Mouse (Mus musculus) myocyte (in vitro differentiated cells): Measurements from ENCODE around the gene Hist3h2ba. TPM values are rescaled to one million over a fixed set of nuclear protein-coding genes. Genes with fewer than 3 reads are reported as not detected.

Source experiments
- H3K27me3 ChIP-seq: one replicate; pipeline ENCODE4 v1.6.1; 2011; ENCODE audit not compliant: control insufficient read depth, insufficient read depth, insufficient read length
- H3K36me3 ChIP-seq: one replicate; pipeline ENCODE4 v1.6.1; 2011; ENCODE audit not compliant: control insufficient read depth, insufficient read depth
- H3K4me2 ChIP-seq: one replicate; pipeline ENCODE4 v1.6.1; 2011; ENCODE audit warnings: low read depth, control low read depth
- H3K4me3 ChIP-seq: one replicate; pipeline ENCODE4 v1.5.1; 2011; ENCODE audit warnings: mild to moderate bottlenecking, control low read depth, moderate library complexity
- H3K79me2 ChIP-seq: one replicate; pipeline ENCODE4 v1.6.1; 2011; ENCODE audit not compliant: control insufficient read depth, insufficient read depth
- H3ac ChIP-seq: one replicate; pipeline ENCODE4 v1.6.1; 2011; ENCODE audit not compliant: control insufficient read depth, insufficient read length
- CEBPB ChIP-seq: IDR thresholded peaks from 2 replicates; pipeline ENCODE4 v1.6.1; 2011; ENCODE audit warnings: mild to moderate bottlenecking, moderate library complexity; ENCODE audit not compliant: poor library complexity, insufficient read depth, severe bottlenecking
- E2F4 ChIP-seq: IDR thresholded peaks from one replicate; pipeline ENCODE4 v1.6.1; 2011; ENCODE audit warnings: mild to moderate bottlenecking, control low read depth, moderate library complexity; ENCODE audit not compliant: insufficient read depth
- MAX ChIP-seq: IDR thresholded peaks from one replicate; pipeline ENCODE4 v1.6.1; 2011; ENCODE audit warnings: low read depth, mild to moderate bottlenecking, control low read depth
- MYOD1 ChIP-seq, 3 experiments: IDR thresholded peaks; one replicate each; pipeline ENCODE4 v1.6.1; 2011; ENCODE audit warnings: control low read depth in 2 of 3, low read depth in 2 of 3, mild to moderate bottlenecking in 2 of 3, moderate library complexity in 1 of 3; ENCODE audit not compliant: insufficient read length in 2 of 3, control insufficient read depth in 1 of 3
- MYOG ChIP-seq, 3 experiments: IDR thresholded peaks; one replicate each; pipeline ENCODE4 v1.6.1; 2011; ENCODE audit warnings: control low read depth in 2 of 3, low read depth in 2 of 3, mild to moderate bottlenecking in 2 of 3; ENCODE audit not compliant: insufficient read length in 2 of 3, control insufficient read depth in 1 of 3, insufficient read depth in 1 of 3
- POLR2A ChIP-seq: IDR thresholded peaks from one replicate; pipeline ENCODE4 v1.6.1; 2011; ENCODE audit warnings: low read depth, mild to moderate bottlenecking, control low read depth, moderate library complexity; ENCODE audit not compliant: insufficient read length
- POLR2AphosphoS2 ChIP-seq: IDR thresholded peaks from one replicate; pipeline ENCODE4 v1.6.1; 2011; ENCODE audit warnings: low read depth, control low read depth; ENCODE audit not compliant: insufficient read length
- REST ChIP-seq: IDR thresholded peaks from one replicate; pipeline ENCODE4 v1.6.1; 2011; ENCODE audit warnings: mild to moderate bottlenecking, control low read depth, moderate library complexity; ENCODE audit not compliant: insufficient read depth, insufficient read length
- SRF ChIP-seq: IDR thresholded peaks from one replicate; pipeline ENCODE4 v1.6.1; 2011; ENCODE audit warnings: low read depth; ENCODE audit not compliant: control insufficient read depth, insufficient read length
- TCF12 ChIP-seq: IDR thresholded peaks from one replicate; pipeline ENCODE4 v1.6.1; 2011; ENCODE audit warnings: mild to moderate bottlenecking, control low read depth; ENCODE audit not compliant: poor library complexity, insufficient read depth, severe bottlenecking
- TCF3 ChIP-seq: IDR thresholded peaks from one replicate; pipeline ENCODE4 v1.6.1; 2011; ENCODE audit warnings: low read depth, control low read depth; ENCODE audit not compliant: insufficient read length
- USF1 ChIP-seq: IDR thresholded peaks from one replicate; pipeline ENCODE4 v1.6.1; 2011; ENCODE audit warnings: low read depth, mild to moderate bottlenecking, control low read depth, moderate library complexity
- polyA plus RNA-seq: library from polyadenylated mRNA; unstranded; fragments of >200 nt; fragmentation: generic; extraction: Trizol; gene quantifications from one replicate; pipeline ENCODE4 v1.2.1, GENCODE M21; 2012; ENCODE audit warnings: missing spikeins

The Hist3h2ba gene
- polyA plus RNA-seq, 1 experiment, result 0.88 TPM

- H3K36me3 ChIP-seq, result peaks cover 3% of the 10 kb centered on the region
- no peak overlapping the region for H3K4me2 ChIP-seq
- no peak overlapping the region for H3ac ChIP-seq
- H3K79me2 ChIP-seq, result no peaks in the 10 kb centered on the region
- TF ChIP-seq MYOG (IDR thresholded peaks at IDR 0.05; ENCODE audit: control insufficient read depth in 1 of 3, insufficient read depth in 1 of 3, insufficient read length in 2 of 3, low read depth in 2 of 3) (no peak), CEBPB (no peak), MAX (no peak), POLR2AphosphoS2 (no peak), MYOD1 (IDR thresholded peaks at IDR 0.05; ENCODE audit: control insufficient read depth in 1 of 3, insufficient read length in 2 of 3, low read depth in 2 of 3) (no peak), TCF3 (no peak), E2F4 (no peak)
- no peaks in the 10 kb centered on the region for H3K27me3 ChIP-seq
- no peak overlapping the region for H3K4me3 ChIP-seq
Measured at GRCm38 (mm10) chr11:58968551-58968950, 19.8 kb downstream of the Hist3h2ba start.

- no peak for TF ChIP-seq POLR2AphosphoS2
- no peak for TF ChIP-seq REST
- TF ChIP-seq SRF, result no peak
- TF ChIP-seq TCF3, result no peak
- no peak for TF ChIP-seq POLR2A
- TF ChIP-seq MAX, result no peak
- TF ChIP-seq TCF12, result no peak
- TF ChIP-seq E2F4, result no peak
- TF ChIP-seq MYOG (IDR thresholded peaks at IDR 0.05; ENCODE audit: control insufficient read depth in 1 of 3, insufficient read depth in 1 of 3, insufficient read length in 2 of 3, low read depth in 2 of 3), result no peak
- Histone ChIP-seq H3K79me2 (no peaks in the 10 kb centered on the region), H3K4me3 (no peak overlapping the region), H3K4me2 (no peak overlapping the region), H3ac (no peak overlapping the region), H3K27me3 (no peaks in the 10 kb centered on the region), H3K36me3 (peaks cover 3% of the 10 kb centered on the region)
Measured at GRCm38 (mm10) chr11:58969027-58969426, 20.3 kb downstream of the Hist3h2ba start.

- Histone ChIP-seq H3K36me3 (peaks cover 3% of the 10 kb centered on the region), H3ac (no peak overlapping the region), H3K27me3 (no peaks in the 10 kb centered on the region), H3K79me2 (peaks cover 2% of the 10 kb centered on the region), H3K4me2 (no peak overlapping the region), H3K4me3 (no peak overlapping the region)
- no peak for TF ChIP-seq MYOD1 (IDR thresholded peaks at IDR 0.05; ENCODE audit: control insufficient read depth in 1 of 3, insufficient read length in 2 of 3, low read depth in 2 of 3)
- TF ChIP-seq POLR2AphosphoS2, result no peak
- TF ChIP-seq POLR2A, result no peak
- no peak for TF ChIP-seq USF1
- no peak for TF ChIP-seq TCF12
- no peak for TF ChIP-seq SRF
- TF ChIP-seq MAX, result no peak
- no peak for TF ChIP-seq E2F4
- no peak for TF ChIP-seq TCF3
Measured at GRCm38 (mm10) chr11:58969659-58970058, 20.9 kb downstream of the Hist3h2ba start.

GRCm38 (mm10) chr11:58970831-58971530 is 22.3 kb downstream of the Hist3h2ba start:
- H3K36me3 ChIP-seq, result peaks cover 3% of the 10 kb centered on the region
- no peak overlapping the region for H3K4me3 ChIP-seq
- TF ChIP-seq MYOD1 (IDR thresholded peaks at IDR 0.05; ENCODE audit: control insufficient read depth in 1 of 3, insufficient read length in 2 of 3, low read depth in 2 of 3), result peak; percentile 49 to 74 (median 58)
- no peak for TF ChIP-seq POLR2AphosphoS2
- TF ChIP-seq MYOG (IDR thresholded peaks at IDR 0.05; ENCODE audit: control insufficient read depth in 1 of 3, insufficient read depth in 1 of 3, insufficient read length in 2 of 3, low read depth in 2 of 3), result peak in 2 of 3 experiments; percentile 80
- H3K79me2 ChIP-seq, result peaks cover 6% of the 10 kb centered on the region
- H3K4me2 ChIP-seq, result no peak overlapping the region
- H3K27me3 ChIP-seq, result no peaks in the 10 kb centered on the region
- H3ac ChIP-seq, result no peak overlapping the region

- no peaks in the 10 kb centered on the region for H3K27me3 ChIP-seq
- H3K36me3 ChIP-seq, result peaks cover 3% of the 10 kb centered on the region
- H3K79me2 ChIP-seq, result peaks cover 11% of the 10 kb centered on the region
- no peak overlapping the region for H3K4me3 ChIP-seq
- H3K4me2 ChIP-seq, result no peak overlapping the region
- no peak overlapping the region for H3ac ChIP-seq
- TF ChIP-seq TCF3 (no peak), REST (no peak), USF1 (no peak), MYOG (IDR thresholded peaks at IDR 0.05; ENCODE audit: control insufficient read depth in 1 of 3, insufficient read depth in 1 of 3, insufficient read length in 2 of 3, low read depth in 2 of 3) (peak in 1 of 3 experiments; percentile 84), E2F4 (no peak), CEBPB (no peak), MYOD1 (IDR thresholded peaks at IDR 0.05; ENCODE audit: control insufficient read depth in 1 of 3, insufficient read length in 2 of 3, low read depth in 2 of 3) (peak in 2 of 3 experiments; percentile 55 to 84), TCF12 (no peak)
Measured at GRCm38 (mm10) chr11:58971796-58972195, 23.1 kb downstream of the Hist3h2ba start.
